Mouse (Mus musculus): ENCODE results near the gene Upf1. TPM values are rescaled to one million over a fixed set of nuclear protein-coding genes. Genes with fewer than 3 reads are reported as not detected.

The Upf1 gene
- polyA plus RNA-seq, 1 experiment from 2014 or later = 19.8 TPM

- no peaks in the 10 kb centered on the region for H3K27me3 ChIP-seq (ENCODE audit: control insufficient read depth, insufficient read depth, low read length)
- peak overlapping the region; percentile 98 for H3K4me3 ChIP-seq (ENCODE audit: low read depth, low read length)
- no peaks in the 10 kb centered on the region for H3K9me3 ChIP-seq (ENCODE audit: control insufficient read depth, low read length)
- H3K36me3 ChIP-seq (ENCODE audit: control insufficient read depth, insufficient read depth, low read length) = peaks cover 4% of the 10 kb centered on the region; the same call in 1 of the 2 replicates
- peaks cover 29% of the 10 kb centered on the region for H3K4me1 ChIP-seq (ENCODE audit: control insufficient read depth, insufficient read depth, low read length)
- WGBS = 68% methylated on average over 15 of the region's 15 CpGs
- no peak overlapping the region for H3K27ac ChIP-seq (ENCODE audit: low read depth, low read length)
- peak overlapping the region; percentile 100 for H3K4me2 ChIP-seq
- no peak for DNase-seq (ENCODE audit: low spot score, missing footprints)
- peak overlapping the region; percentile 97 for H3K9ac ChIP-seq (ENCODE audit: low read length)
- no peak for ATAC-seq (ENCODE audit: low FRiP score)
Observed at GRCm38 (mm10) chr8:70351035-70351999, 1.8 kb downstream of the Upf1 start.

GRCm38 (mm10) chr8:70347860-70348420 lies 5.1 kb downstream of the Upf1 start:
- no peaks in the 10 kb centered on the region for H3K27me3 ChIP-seq (ENCODE audit: control insufficient read depth, insufficient read depth, low read length)
- H3K4me1 ChIP-seq (ENCODE audit: control insufficient read depth, insufficient read depth, low read length) = peaks cover 23% of the 10 kb centered on the region
- no peak overlapping the region for H3K9ac ChIP-seq (ENCODE audit: low read length)
- 83% methylated on average over 1 of the region's 1 CpGs for WGBS
- no peak overlapping the region for H3K27ac ChIP-seq (ENCODE audit: low read depth, low read length)
- H3K36me3 ChIP-seq (ENCODE audit: control insufficient read depth, insufficient read depth, low read length) = peaks cover 17% of the 10 kb centered on the region
- DNase-seq (ENCODE audit: low spot score, missing footprints) = no peak
- no peak overlapping the region for H3K4me2 ChIP-seq
- H3K4me3 ChIP-seq (ENCODE audit: low read depth, low read length) = no peak overlapping the region
- no peak for ATAC-seq (ENCODE audit: low FRiP score)
- H3K9me3 ChIP-seq (ENCODE audit: control insufficient read depth, low read length) = no peaks in the 10 kb centered on the region

- Histone ChIP-seq H3K4me3 (ENCODE audit: low read depth, low read length) (no peak overlapping the region), H3K27me3 (ENCODE audit: control insufficient read depth, insufficient read depth, low read length) (no peaks in the 10 kb centered on the region), H3K4me2 (no peak overlapping the region), H3K27ac (ENCODE audit: low read depth, low read length) (no peak overlapping the region), H3K36me3 (ENCODE audit: control insufficient read depth, insufficient read depth, low read length) (peaks cover 21% of the 10 kb centered on the region), H3K9ac (ENCODE audit: low read length) (no peak overlapping the region), H3K4me1 (ENCODE audit: control insufficient read depth, insufficient read depth, low read length) (peaks cover 23% of the 10 kb centered on the region), H3K9me3 (ENCODE audit: control insufficient read depth, low read length) (no peaks in the 10 kb centered on the region)
- DNase-seq (ENCODE audit: low spot score, missing footprints) (no peak), ATAC-seq (ENCODE audit: low FRiP score) (no peak)
- WGBS = 90% methylated on average over 4 of the region's 4 CpGs
Observed at GRCm38 (mm10) chr8:70347443-70347842, 5.6 kb downstream of the Upf1 start.

GRCm38 (mm10) chr8:70344279-70344678 lies 8.8 kb downstream of the Upf1 start:
- Histone ChIP-seq H3K9me3 (ENCODE audit: control insufficient read depth, low read length) (no peaks in the 10 kb centered on the region), H3K27me3 (ENCODE audit: control insufficient read depth, insufficient read depth, low read length) (no peaks in the 10 kb centered on the region), H3K4me2 (no peak overlapping the region), H3K27ac (ENCODE audit: low read depth, low read length) (no peak overlapping the region), H3K9ac (ENCODE audit: low read length) (no peak overlapping the region), H3K4me3 (ENCODE audit: low read depth, low read length) (no peak overlapping the region), H3K4me1 (ENCODE audit: control insufficient read depth, insufficient read depth, low read length) (peaks cover 4% of the 10 kb centered on the region; the same call in 1 of the 2 replicates), H3K36me3 (ENCODE audit: control insufficient read depth, insufficient read depth, low read length) (peaks cover 33% of the 10 kb centered on the region)
- no peak for DNase-seq (ENCODE audit: low spot score, missing footprints)
- no peak for ATAC-seq (ENCODE audit: low FRiP score)
- 83% methylated on average over 2 of the region's 2 CpGs for WGBS

- H3K9me3 ChIP-seq (ENCODE audit: control insufficient read depth, low read length) = no peaks in the 10 kb centered on the region
- ATAC-seq (ENCODE audit: low FRiP score) (no peak), DNase-seq (ENCODE audit: low spot score, missing footprints) (no peak)
- no peak overlapping the region for H3K27ac ChIP-seq (ENCODE audit: low read depth, low read length)
- 62% methylated on average over 6 of the region's 6 CpGs for WGBS
- no peaks in the 10 kb centered on the region for H3K27me3 ChIP-seq (ENCODE audit: control insufficient read depth, insufficient read depth, low read length)
- H3K4me3 ChIP-seq (ENCODE audit: low read depth, low read length) = no peak overlapping the region
- peaks cover 35% of the 10 kb centered on the region for H3K36me3 ChIP-seq (ENCODE audit: control insufficient read depth, insufficient read depth, low read length)
- H3K4me2 ChIP-seq = no peak overlapping the region
- H3K9ac ChIP-seq (ENCODE audit: low read length) = no peak overlapping the region
- peaks cover 3% of the 10 kb centered on the region; the same call in 1 of the 2 replicates for H3K4me1 ChIP-seq (ENCODE audit: control insufficient read depth, insufficient read depth, low read length)
Observed at GRCm38 (mm10) chr8:70343696-70344095, 9.4 kb downstream of the Upf1 start.

- Histone ChIP-seq H3K27ac (ENCODE audit: low read depth, low read length) (no peak overlapping the region), H3K4me1 (ENCODE audit: control insufficient read depth, insufficient read depth, low read length) (no peaks in the 10 kb centered on the region), H3K9ac (ENCODE audit: low read length) (no peak overlapping the region), H3K9me3 (ENCODE audit: control insufficient read depth, low read length) (no peaks in the 10 kb centered on the region), H3K4me3 (ENCODE audit: low read depth, low read length) (no peak overlapping the region), H3K27me3 (ENCODE audit: control insufficient read depth, insufficient read depth, low read length) (no peaks in the 10 kb centered on the region), H3K4me2 (no peak overlapping the region), H3K36me3 (ENCODE audit: control insufficient read depth, insufficient read depth, low read length) (peaks cover 36% of the 10 kb centered on the region)
- no peak for DNase-seq (ENCODE audit: low spot score, missing footprints)
- no peak for ATAC-seq (ENCODE audit: low FRiP score)
- WGBS = 87% methylated on average over 7 of the region's 7 CpGs
Observed at GRCm38 (mm10) chr8:70343076-70343475, 10.0 kb downstream of the Upf1 start.

- no peak overlapping the region for H3K9ac ChIP-seq (ENCODE audit: low read length)
- 92% methylated on average over 14 of the region's 14 CpGs for whole genome bisulfite sequencing
- H3K4me1 ChIP-seq (ENCODE audit: control insufficient read depth, insufficient read depth, low read length) = no peaks in the 10 kb centered on the region
- H3K9me3 ChIP-seq (ENCODE audit: control insufficient read depth, low read length) = no peaks in the 10 kb centered on the region
- no peak overlapping the region for H3K4me3 ChIP-seq (ENCODE audit: low read depth, low read length)
- H3K4me2 ChIP-seq = no peak overlapping the region
- H3K36me3 ChIP-seq (ENCODE audit: control insufficient read depth, insufficient read depth, low read length) = peaks cover 45% of the 10 kb centered on the region
- no peak overlapping the region for H3K27ac ChIP-seq (ENCODE audit: low read depth, low read length)
- ATAC-seq (ENCODE audit: low FRiP score) (no peak), DNase-seq (ENCODE audit: low spot score, missing footprints) (no peak)
- no peaks in the 10 kb centered on the region for H3K27me3 ChIP-seq (ENCODE audit: control insufficient read depth, insufficient read depth, low read length)
Observed at GRCm38 (mm10) chr8:70342007-70342406, 11.1 kb downstream of the Upf1 start.

- Histone ChIP-seq H3K27ac (ENCODE audit: low read depth, low read length) (no peak overlapping the region), H3K4me1 (ENCODE audit: control insufficient read depth, insufficient read depth, low read length) (no peaks in the 10 kb centered on the region), H3K27me3 (ENCODE audit: control insufficient read depth, insufficient read depth, low read length) (no peaks in the 10 kb centered on the region), H3K36me3 (ENCODE audit: control insufficient read depth, insufficient read depth, low read length) (peaks cover 53% of the 10 kb centered on the region), H3K4me3 (ENCODE audit: low read depth, low read length) (no peak overlapping the region), H3K9me3 (ENCODE audit: control insufficient read depth, low read length) (no peaks in the 10 kb centered on the region), H3K4me2 (no peak overlapping the region), H3K9ac (ENCODE audit: low read length) (no peak overlapping the region)
- ATAC-seq (ENCODE audit: low FRiP score) (no peak), DNase-seq (ENCODE audit: low spot score, missing footprints) (no peak)
- WGBS = 93% methylated on average over 7 of the region's 7 CpGs
Observed at GRCm38 (mm10) chr8:70340659-70341058, 12.4 kb downstream of the Upf1 start.

GRCm38 (mm10) chr8:70338931-70339330 lies 14.1 kb downstream of the Upf1 start:
- no peaks in the 10 kb centered on the region for H3K4me1 ChIP-seq (ENCODE audit: control insufficient read depth, insufficient read depth, low read length)
- ATAC-seq (ENCODE audit: low FRiP score) (no peak), DNase-seq (ENCODE audit: low spot score, missing footprints) (no peak)
- peaks cover 68% of the 10 kb centered on the region for H3K36me3 ChIP-seq (ENCODE audit: control insufficient read depth, insufficient read depth, low read length)
- H3K27ac ChIP-seq (ENCODE audit: low read depth, low read length) = no peak overlapping the region
- no peak overlapping the region for H3K4me3 ChIP-seq (ENCODE audit: low read depth, low read length)
- no peaks in the 10 kb centered on the region for H3K9me3 ChIP-seq (ENCODE audit: control insufficient read depth, low read length)
- 93% methylated on average over 7 of the region's 7 CpGs for WGBS
- no peaks in the 10 kb centered on the region for H3K27me3 ChIP-seq (ENCODE audit: control insufficient read depth, insufficient read depth, low read length)
- H3K4me2 ChIP-seq = no peak overlapping the region
- H3K9ac ChIP-seq (ENCODE audit: low read length) = no peak overlapping the region

Data from midbrain, embryonic 11.5 days (tissue).